Mouse (Mus musculus) midbrain, embryonic 10.5 days (tissue): ENCODE data around the gene Mkrn3. TPM values are rescaled to one million over a fixed set of nuclear protein-coding genes. Genes with fewer than 3 reads are reported as not detected.
A peak's percentile ranks its signal among the peaks of the same experiment; 100 is the strongest.

ENCODE experiments used
- DNase-seq: peaks from one replicate; pipeline ENCODE4 v3.0.0-alpha.2; 2017; ENCODE audit warnings: low spot score
- H3K27ac ChIP-seq: fragments of 300-500 bp; sonication (generic); replicated peaks from 2 replicates; pipeline ENCODE4 v1.5.1; 2016; ENCODE audit warnings: mild to moderate bottlenecking
- H3K27me3 ChIP-seq: fragments of 300-500 bp; sonication (generic); 2 replicates; pipeline ENCODE4 v1.6.1; 2016; ENCODE audit warnings: low read depth, mild to moderate bottlenecking; ENCODE audit not compliant: poor library complexity, severe bottlenecking
- H3K36me3 ChIP-seq: fragments of 300-500 bp; sonication (generic); 2 replicates; pipeline ENCODE4 v1.6.1; 2016; ENCODE audit warnings: mild to moderate bottlenecking, moderate library complexity
- H3K4me1 ChIP-seq: fragments of 300-500 bp; sonication (generic); 2 replicates; pipeline ENCODE4 v1.6.1; 2016
- H3K4me3 ChIP-seq: fragments of 300-500 bp; sonication (generic); 2 replicates; pipeline ENCODE4 v1.5.1; 2016; ENCODE audit warnings: mild to moderate bottlenecking, moderate library complexity
- H3K9me3 ChIP-seq: fragments of 300-500 bp; sonication (generic); replicated peaks from 2 replicates; pipeline ENCODE4 v1.6.1; 2016; ENCODE audit warnings: mild to moderate bottlenecking
- WGBS: fragments of 180-500 bp; shearing (Covaris S2); methylation state at CpG from one replicate; pipeline ENCODE4 v1.1.7; 2016; 5-methylcytosine and 5-hydroxymethylcytosine counted together
- polyA plus RNA-seq: library from polyadenylated mRNA; unstranded; fragments of >200 nt; fragmentation: Nextera tagmentation; extraction: Ambion mirVana; gene quantifications from 2 replicates; pipeline ENCODE4 v1.2.1, GENCODE M21; 2016

Mkrn3 gene
- 18.4 and 21.2 TPM in 2 replicates for polyA plus RNA-seq

DNA sequence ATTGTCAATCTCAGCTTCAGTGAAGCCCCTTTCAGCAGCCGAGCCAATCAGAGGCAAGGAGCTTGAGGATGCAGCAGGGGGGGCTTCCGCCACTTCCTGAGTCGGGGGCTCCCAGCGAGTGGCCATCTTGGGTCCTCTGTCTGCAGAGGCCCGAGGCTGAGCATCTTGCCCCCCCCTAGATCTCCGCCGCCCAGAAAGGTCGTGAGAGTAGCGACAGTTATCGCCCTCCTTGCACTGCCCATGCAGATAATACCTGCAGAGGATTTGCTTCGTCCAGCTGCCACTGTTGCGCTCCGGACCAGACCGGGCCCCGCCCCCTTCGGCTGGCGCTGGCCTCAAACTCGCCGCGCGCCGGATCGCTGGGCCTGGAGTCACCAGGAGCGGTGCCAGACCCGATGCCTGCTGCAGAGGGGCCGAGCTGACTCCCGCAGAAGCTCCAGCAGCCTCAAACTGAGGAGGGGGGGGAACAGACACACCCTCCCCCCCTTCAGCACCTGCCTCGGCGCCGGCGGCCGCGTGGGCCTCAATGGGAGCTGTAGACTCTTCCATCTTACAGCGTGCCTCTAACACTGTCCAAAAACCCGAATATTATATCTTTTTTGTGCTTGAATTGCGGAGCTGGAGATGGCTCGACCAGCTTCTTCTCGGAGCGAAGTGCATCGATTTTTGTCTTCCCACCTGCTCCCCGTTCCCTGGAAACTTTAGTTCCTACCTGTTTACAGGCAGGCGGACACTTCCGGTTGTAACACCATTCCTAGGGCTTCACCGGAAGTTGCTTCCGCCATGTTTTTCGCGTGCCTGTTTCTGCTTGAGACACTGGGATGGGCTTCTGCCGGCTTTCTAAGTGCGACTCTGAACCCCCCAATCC lies at the start of gene Mkrn3:
TSS of gene Mkrn3 (minus strand) at position 647 of the 868 bp plus-strand sequence.
- Histone ChIP-seq H3K4me3 (peak within 1 kb of the TSS; percentile 80), H3K36me3 (no peaks in the 10 kb centered on the region), H3K27me3 (no peaks in the 10 kb centered on the region), H3K27ac (peak within 1 kb of the TSS; percentile 97), H3K9me3 (peaks cover 22% of the 10 kb centered on the region), H3K4me1 (peaks cover 14% of the 10 kb centered on the region)
- peak; percentile 83 for DNase-seq
- WGBS = 25% methylated on average over 49 of the region's 49 CpGs

DNA sequence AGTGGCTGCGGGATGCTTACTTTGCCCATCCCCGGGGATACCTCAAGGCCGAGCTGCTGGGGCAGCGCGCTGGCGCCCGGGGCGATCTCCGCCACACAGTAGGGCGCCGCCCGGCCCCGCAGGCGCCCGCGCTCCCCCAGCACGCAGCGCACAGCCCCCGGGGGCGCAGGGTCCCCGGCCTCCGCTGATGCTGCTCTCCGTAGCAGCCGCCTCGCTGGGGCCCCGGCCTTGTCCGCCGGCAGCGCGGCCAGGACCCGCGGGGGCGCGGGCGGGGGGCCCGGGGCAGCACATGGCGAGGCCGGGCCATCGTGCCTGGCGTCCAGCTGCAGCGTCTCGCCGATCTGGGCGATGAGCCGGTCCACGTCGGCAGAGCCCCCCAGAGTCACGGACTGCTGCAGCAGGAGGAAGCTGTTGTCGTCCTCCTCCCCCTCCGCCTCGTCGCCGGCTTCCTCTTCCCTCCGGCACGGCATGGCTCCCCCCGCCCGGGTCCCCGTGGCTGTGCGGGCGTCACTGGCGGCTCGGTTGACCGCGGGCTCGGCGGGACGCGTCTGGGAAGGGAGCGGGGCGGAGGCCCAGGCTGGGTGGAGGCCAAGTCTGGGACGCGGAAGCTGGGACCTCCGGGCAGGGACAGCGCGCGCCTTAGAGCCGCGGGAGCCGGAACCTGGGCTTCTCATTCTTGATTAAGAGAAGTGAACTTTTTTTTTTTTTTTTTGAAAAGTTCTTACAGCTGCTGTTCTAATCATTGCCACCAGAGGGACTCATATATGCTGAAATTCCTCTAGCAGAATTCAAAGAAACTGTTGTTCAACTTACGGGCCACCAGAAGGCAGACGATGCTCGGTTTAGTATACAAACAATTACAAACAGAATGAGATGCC lies 44.2 kb upstream of the Mkrn3 start, which contains the start of gene Peg12:
TSS of gene Peg12 (minus strand) at position 633 of the 878 bp plus-strand sequence.
- peak within 1 kb of the TSS; percentile 97 for H3K27ac ChIP-seq
- peak within 1 kb of the TSS; percentile 73 for H3K4me3 ChIP-seq
- H3K36me3 ChIP-seq = 0 out of 2 replicates have a peak, but pooled peaks cover 4% of the 10 kb centered on the region
- H3K4me1 ChIP-seq = peaks cover 16% of the 10 kb centered on the region
- peaks cover 41% of the 10 kb centered on the region for H3K9me3 ChIP-seq
- WGBS = 23% methylated on average over 75 of the region's 82 CpGs
- DNase-seq = peak; percentile 69
- no peaks in the 10 kb centered on the region for H3K27me3 ChIP-seq

DNA sequence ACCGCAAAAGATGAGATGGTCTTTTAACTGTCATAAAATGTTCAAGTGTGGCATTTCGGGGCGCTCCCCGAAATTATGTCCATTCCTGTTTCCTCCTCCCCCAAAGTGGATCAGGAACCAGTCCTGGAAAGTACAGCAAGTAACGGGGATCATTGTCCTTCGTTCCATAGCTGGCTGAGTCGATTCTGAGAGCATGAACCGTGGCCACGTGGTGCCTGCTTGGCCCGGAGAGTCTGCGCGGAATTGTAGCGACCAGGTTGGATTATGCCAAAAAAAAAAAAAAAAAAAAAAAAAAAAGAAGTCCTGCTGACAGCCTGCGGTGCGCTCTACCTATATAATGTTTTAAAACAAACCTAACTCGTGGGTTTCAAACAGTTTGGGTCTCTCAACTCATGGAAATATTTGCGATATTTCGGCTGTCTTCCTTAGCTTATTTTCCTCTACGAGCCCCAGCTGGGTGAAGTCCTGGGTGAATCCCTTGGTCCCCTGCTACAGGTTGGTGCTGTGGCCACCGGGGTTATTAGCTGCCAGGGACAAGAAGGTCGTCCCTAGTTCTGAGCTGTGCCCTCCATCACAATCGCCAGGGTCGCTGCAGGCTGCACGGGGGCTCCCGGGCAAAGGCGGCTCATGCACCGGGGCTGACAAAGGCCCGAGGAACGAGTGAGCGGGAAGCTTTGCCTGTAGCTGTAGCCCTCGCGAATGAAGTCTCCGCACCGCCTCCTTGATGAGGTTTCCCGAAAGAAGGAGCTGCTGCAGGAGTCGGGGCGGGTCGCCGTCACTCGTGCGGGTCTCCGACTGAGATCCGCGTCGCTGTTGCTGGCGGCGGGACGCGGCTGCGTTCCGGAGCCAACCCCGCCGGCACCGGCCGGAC lies 43.3 kb upstream of the Mkrn3 start:
- Histone ChIP-seq H3K27me3 (no peaks in the 10 kb centered on the region), H3K27ac (peak overlapping the region; percentile 97)
- 25% methylated on average over 55 of the region's 55 CpGs for WGBS

DNA sequence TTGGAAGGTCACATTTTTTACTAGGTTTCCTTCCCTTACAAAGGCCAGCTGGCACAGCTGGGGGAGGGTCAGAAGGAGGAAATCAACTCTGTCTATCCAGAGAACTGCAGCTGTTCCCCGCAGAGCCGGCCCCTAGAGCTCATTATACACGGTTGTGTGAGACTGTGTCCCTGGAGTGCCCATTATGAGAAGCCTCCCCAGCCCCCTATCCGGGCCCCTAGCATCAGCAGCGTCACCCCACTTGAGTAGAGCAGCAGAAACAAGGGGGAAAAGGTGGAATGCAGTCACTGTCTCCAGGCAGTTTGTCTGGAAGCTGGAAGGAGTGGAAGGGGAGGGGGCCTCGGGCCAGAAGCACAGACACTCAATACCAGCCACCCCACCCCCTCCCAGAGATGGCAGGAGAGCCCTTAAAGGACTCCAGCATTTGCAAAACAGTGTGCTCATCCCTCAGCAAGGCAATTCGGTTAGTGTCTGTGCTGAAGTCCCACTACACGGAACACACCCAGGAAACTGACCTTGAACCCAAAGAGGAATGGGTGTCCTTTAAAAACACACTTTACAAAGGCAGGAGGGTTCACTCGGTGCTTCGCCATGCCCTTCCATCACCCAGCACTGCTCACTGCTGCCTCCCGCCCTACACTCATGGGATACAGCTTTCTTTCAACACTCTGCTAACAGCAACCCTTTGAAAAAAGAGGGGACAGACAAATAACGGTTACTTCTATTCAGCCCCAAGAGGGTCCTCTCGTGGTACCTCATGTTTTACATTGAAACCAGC lies 42.5 kb upstream of the Mkrn3 start:
- peak overlapping the region; percentile 73 for H3K4me3 ChIP-seq
- 28% methylated on average over 13 of the region's 13 CpGs for WGBS
- peak; percentile 75 for DNase-seq
- H3K27me3 ChIP-seq = no peaks in the 10 kb centered on the region
- peaks cover 41% of the 10 kb centered on the region for H3K9me3 ChIP-seq
- peaks cover 16% of the 10 kb centered on the region for H3K4me1 ChIP-seq
- peak overlapping the region; percentile 97 for H3K27ac ChIP-seq
- 0 out of 2 replicates have a peak, but pooled peaks cover 4% of the 10 kb centered on the region for H3K36me3 ChIP-seq

More for the DNA sequence above, 43.3 kb upstream of the Mkrn3 start:
- H3K4me3 ChIP-seq = peak overlapping the region; percentile 73
- H3K9me3 ChIP-seq = peaks cover 41% of the 10 kb centered on the region
- 0 out of 2 replicates have a peak, but pooled peaks cover 4% of the 10 kb centered on the region for H3K36me3 ChIP-seq
- peak; percentile 54 for DNase-seq
- peaks cover 16% of the 10 kb centered on the region for H3K4me1 ChIP-seq

DNA sequence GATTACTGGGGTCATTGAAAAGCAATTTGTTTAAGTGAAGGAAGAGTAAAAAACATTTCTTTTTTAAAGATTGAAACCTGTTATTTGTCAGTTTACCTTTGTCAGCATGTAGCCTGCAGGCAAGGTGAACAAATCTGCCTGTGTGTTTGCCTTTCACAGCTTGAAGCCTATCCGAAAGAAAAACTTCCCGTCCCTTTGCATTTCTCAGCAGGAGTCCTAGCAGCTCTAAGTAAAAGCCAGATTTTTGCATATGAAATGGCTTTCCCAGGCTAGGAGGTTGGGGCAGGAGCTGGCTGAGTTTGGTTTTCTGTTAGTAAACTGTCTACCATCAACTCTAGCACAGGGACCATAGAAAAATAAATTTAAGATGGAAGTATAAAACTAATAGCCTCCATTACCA lies 32.4 kb upstream of the Mkrn3 start:
- H3K4me3 ChIP-seq = no peak overlapping the region
- WGBS = 18% methylated on average over 2 of the region's 2 CpGs
- H3K9me3 ChIP-seq = peaks cover 7% of the 10 kb centered on the region; the same call in 1 of the 2 replicates
- H3K27me3 ChIP-seq = no peaks in the 10 kb centered on the region
- no peaks in the 10 kb centered on the region for H3K36me3 ChIP-seq
- peaks cover 7% of the 10 kb centered on the region for H3K4me1 ChIP-seq
- H3K27ac ChIP-seq = no peak overlapping the region
- no peak for DNase-seq

DNA sequence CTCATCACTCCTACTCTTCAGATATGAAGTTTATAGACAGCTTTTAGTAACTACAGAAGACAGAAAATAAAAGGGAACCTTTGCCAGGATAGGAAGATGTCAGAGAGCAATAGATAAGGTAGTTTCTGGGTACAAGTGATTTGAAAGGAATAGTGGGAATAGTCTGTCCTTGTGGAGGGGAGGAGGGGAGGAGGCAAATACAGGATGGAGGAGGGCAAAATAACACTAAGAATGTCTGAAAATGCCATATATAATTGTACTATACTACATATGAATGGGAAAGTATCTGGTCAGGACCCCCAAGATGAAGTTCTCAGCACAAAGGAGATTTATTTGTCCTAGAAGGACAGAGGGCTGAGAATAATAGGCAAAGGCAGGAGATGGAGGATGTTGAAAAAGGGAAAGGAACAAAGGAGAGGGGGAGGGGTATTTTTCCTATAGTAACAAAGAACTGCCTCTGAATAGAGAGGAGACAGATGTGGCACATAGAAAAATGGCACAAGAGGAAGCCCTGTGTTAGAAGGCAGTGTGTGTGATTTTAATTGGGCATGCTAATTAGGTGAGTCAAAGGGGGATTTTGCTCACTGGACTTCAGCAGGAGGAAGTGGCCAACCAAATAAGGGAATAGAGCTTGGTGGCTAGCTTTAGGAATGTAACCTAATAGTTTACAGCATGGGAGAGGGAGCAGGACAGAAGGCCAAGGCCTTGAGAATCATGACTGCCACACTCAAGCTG lies 25.7 kb upstream of the Mkrn3 start:
- Histone ChIP-seq H3K36me3 (no peaks in the 10 kb centered on the region), H3K27ac (peak overlapping the region; percentile 74), H3K4me1 (peaks cover 14% of the 10 kb centered on the region), H3K9me3 (peaks cover 16% of the 10 kb centered on the region), H3K4me3 (no peak overlapping the region), H3K27me3 (no peaks in the 10 kb centered on the region)
- no peak for DNase-seq

DNA sequence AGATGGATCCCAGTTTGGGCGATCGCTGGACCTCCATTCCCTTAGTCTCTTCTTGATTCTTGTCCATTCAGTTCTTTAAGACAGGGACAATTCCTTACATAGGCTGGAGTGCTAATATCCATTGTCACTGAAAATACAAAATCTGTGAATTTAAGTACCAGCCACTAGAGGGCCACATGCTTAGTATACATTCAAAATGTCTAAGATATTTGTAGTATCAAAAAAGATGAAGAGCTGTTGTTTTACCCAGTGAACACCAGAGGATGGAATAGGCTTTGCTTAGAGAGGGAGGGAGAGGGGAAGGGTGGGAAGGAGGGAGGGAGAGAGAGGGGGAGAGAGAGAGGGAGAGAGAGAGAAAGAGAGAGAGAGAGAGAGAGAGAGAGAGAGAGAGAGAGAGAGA lies 16.5 kb upstream of the Mkrn3 start:
- no peak overlapping the region for H3K4me3 ChIP-seq
- no peaks in the 10 kb centered on the region; the same call in none of the 2 replicates for H3K9me3 ChIP-seq
- WGBS = 49% methylated on average over 2 of the region's 2 CpGs
- 0 out of 2 replicates have a peak, but pooled peaks cover 4% of the 10 kb centered on the region for H3K4me1 ChIP-seq
- no peaks in the 10 kb centered on the region for H3K27me3 ChIP-seq
- DNase-seq = no peak
- no peaks in the 10 kb centered on the region for H3K36me3 ChIP-seq
- H3K27ac ChIP-seq = no peak overlapping the region

DNA sequence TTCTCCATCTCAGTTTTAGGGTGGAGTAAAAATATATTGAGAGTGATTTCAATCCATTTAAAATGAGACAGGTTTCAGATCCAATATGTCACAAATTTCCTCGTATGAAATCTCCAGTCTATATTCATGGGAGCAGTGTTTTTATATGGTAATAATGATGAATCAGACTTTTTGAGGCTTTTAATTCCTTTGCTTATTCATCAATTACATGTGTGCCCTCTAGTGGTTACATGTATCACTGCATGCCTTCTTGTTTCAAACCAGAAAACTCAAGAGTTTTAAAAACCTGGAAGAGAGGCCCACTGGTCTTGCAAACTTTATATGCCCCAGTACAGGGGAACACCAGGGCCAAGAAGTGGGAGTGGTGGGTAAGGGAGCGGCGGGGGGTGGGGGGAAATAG lies 13.3 kb upstream of the Mkrn3 start:
- H3K27me3 ChIP-seq = no peaks in the 10 kb centered on the region
- H3K9me3 ChIP-seq = no peaks in the 10 kb centered on the region; the same call in none of the 2 replicates
- H3K4me3 ChIP-seq = no peak overlapping the region
- H3K4me1 ChIP-seq = 0 out of 2 replicates have a peak, but pooled peaks cover 4% of the 10 kb centered on the region
- no peak for DNase-seq
- H3K27ac ChIP-seq = no peak overlapping the region
- no peaks in the 10 kb centered on the region for H3K36me3 ChIP-seq
- WGBS = 39% methylated on average over 3 of the region's 3 CpGs

DNA sequence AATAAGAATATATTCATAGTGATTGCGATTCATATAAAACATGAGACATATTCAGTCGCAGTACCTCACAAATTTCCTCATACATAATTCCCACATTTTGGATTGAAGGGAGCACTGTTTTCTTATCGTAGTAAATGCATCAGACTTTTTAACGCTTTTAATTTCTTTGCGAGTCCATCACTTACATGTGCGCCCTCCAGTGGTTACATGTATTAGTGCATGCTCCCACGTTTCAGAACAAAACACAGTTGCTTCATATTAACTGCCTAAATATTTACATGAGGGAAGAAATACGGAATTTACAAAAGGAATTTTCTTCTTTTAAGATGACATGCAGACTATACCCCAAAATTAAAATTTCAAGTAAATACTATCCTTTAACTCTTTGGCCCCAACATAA lies 8.4 kb upstream of the Mkrn3 start:
- no peaks in the 10 kb centered on the region for H3K27me3 ChIP-seq
- DNase-seq = peak; percentile 32
- no peak overlapping the region for H3K4me3 ChIP-seq
- H3K9me3 ChIP-seq = peaks cover 5% of the 10 kb centered on the region
- no peak overlapping the region for H3K27ac ChIP-seq
- no peaks in the 10 kb centered on the region for H3K36me3 ChIP-seq
- 19% methylated on average over 8 of the region's 8 CpGs for WGBS
- peaks cover 8% of the 10 kb centered on the region for H3K4me1 ChIP-seq

DNA sequence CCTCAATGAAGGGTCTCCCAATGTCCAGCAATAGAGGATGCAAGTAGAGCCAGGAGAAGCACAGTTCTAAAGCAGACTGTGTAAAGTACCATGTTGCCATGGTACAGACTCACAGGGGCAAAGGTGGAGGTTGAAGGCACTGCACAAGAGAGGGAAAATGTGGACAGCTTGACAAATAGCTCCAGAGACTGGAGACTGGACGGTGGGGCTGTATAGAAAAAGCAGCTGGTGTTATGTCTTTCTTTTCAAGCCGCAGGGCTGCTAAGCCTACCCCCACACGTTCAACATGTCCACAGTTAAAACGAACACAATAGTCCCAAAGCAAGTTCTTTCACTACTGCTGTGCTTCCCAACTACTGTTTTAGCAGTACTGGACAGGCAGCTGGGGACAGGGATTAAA lies 3.3 kb upstream of the Mkrn3 start:
- 41% methylated on average over 4 of the region's 4 CpGs for WGBS
- Histone ChIP-seq H3K4me3 (peak overlapping the region; percentile 80), H3K4me1 (peaks cover 8% of the 10 kb centered on the region), H3K27me3 (no peaks in the 10 kb centered on the region), H3K36me3 (no peaks in the 10 kb centered on the region), H3K9me3 (peaks cover 22% of the 10 kb centered on the region), H3K27ac (peak overlapping the region; percentile 97)
- peak; percentile 66 for DNase-seq

DNA sequence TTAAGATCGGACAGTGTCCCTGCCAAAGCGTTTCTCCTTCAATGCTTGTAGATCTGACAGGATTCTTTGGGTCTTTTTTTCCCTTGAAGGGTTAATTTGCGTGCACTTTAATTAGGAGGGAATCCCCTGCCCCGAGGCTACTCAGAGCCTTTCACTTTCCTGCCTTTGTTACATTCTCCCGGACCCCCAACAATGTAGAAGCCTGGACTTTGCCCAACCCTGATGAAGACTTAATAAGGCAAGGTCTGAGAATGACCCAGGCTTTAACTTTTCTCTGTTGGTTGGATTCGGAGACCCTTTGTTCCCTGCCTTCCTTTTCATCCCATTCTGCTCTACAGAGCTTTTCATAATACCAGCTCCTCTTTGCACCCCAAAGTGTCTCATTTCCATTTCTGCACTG lies 627 bp upstream of the Mkrn3 start:
- H3K4me3 ChIP-seq = peak overlapping the region; percentile 80
- H3K36me3 ChIP-seq = no peaks in the 10 kb centered on the region
- peak; percentile 58 for DNase-seq
- 32% methylated on average over 6 of the region's 6 CpGs for WGBS
- peaks cover 12% of the 10 kb centered on the region for H3K4me1 ChIP-seq
- H3K27ac ChIP-seq = peak overlapping the region; percentile 97
- H3K9me3 ChIP-seq = peaks cover 22% of the 10 kb centered on the region
- H3K27me3 ChIP-seq = no peaks in the 10 kb centered on the region
